Mouse (Mus musculus): Measurements from ENCODE around the gene Sfta2. TPM values are rescaled to one million over a fixed set of nuclear protein-coding genes. Genes with fewer than 3 reads are reported as not detected.

The Sfta2 gene
- not detected for total RNA-seq (2021)
- long read RNA-seq, experiment 1, result 0 reads
- long read RNA-seq, experiment 2, result 0 reads

DNA sequence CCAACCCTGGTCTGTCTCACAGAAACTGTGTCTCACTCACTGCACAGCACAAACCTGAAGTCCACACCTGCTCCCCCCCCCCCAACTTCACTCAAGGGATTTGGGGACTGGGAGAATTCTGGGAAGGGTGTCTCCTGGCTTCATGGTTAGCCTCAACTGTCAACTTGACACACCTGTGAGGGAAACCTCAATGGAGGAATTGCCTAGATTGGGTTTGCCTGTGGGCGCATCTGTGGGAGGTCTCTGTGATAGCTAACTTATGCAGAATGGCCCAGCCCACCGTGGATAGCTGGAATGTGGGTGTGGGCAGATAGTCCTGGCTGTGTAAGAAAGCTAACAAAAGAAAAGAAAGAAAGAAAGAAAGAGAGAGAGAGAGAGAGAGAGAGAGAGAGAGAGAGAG is at the start of gene Sfta2:
TSS of gene Sfta2 (plus strand) at position 301 of the 400 bp plus-strand sequence.
- no peak for DNase-seq

DNA sequence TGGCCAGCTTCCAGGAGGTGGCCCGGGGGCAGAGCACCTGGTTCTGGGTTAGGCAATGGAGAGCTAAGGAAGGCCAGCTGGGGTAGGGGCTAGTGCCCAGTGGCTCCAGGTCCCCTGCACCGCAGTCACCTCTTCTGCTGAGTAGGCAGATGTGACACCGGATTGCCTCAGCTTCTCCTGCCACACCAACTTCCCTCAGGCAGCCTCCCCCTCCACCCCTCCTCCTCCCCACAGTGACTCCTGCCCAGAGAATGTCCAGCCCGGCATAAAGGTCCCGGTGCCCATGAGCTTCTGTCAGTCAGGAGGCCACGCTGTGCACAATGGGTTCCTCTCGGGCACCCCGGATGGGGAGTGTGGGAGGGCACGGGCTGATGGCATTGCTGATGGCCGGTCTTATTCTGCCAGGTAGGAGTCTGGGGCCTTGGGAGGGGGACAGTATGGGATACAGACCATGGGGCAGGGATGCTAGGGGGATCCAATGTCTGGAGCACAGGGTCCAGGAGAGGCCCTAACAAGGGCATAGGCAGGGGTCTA is 49.4 kb upstream of the Sfta2 start, which contains the start of gene Cdsn:
TSS of gene Cdsn (plus strand) at position 248 of the 534 bp plus-strand sequence.
- no peak for DNase-seq

DNA sequence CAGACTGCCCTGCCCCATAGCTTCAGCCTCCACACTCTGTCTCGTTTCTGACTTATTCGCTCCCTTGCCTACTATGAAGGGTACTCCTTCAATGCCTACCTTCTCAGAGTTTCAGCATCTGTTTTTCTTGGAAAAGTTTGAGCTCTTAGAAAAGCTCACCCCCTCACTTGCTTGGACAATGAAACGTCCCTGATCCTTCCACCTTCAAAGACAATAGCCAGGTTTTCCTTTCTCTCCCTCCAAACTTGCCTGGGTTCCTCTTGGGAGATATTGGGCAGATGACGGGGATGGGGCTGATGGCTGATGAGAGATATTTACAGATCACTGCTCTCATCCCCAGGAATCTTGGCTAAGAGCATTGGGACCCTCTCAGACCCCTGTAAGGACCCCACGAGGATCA is 47.0 kb upstream of the Sfta2 start:
- no peak for DNase-seq

DNA sequence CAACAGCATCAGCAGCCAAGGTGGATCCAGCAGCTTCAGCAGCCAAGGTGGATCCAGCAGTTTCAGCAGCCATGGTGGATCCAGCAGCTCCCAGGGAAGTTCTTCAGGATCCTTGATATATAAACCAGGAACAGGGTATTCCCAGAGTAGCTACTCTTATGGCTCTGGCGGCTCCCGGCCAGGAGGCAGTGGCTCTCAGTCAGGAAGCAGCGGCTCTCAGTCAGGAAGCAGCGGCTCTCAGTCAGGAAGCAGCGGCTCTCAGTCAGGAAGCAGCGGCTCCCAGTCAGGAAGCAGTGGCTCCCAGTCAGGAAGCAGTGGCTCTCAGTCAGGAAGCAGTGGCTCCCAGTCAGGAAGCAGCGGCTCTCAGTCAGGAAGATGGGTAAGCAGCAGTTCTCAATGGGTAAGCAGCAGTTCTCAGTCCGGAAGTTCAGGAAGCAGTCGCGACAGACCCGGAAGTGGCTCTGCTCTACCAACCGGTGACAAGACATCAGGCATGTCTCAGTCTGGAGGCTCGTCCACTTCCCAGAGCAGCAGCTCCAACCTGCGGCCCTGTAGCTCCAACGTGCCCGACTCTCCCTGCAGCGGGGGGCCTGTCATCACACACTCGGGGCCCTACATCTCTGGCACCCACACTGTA is 46.5 kb upstream of the Sfta2 start:
- DNase-seq, result no peak

DNA sequence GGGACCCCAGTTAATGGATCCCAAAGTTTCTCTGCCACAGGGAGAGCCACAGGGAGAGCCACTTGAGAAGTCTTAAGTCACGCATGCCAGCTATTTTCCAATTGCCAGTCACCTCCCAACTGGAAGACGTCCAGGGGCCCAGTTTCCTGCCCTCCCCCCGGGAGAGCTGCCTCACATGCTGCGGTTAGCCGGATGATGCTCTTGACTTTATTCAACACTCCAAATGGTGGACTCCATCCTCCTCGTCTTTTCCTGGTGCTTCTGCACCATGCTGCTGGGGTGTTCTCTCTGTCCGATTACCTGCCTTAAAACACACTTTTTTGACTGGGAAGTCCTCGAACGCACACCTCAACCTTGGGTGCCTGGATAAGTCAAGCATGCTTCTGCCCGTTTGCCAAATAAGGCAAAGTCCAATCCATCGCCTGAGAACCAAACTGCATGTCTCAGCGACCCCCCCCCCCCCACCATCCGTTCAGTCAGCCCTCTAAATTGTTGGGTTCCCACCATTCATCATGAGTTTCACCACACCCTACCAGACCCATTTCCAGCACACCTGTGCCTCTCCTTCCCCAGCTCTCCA is 45.1 kb upstream of the Sfta2 start:
- DNase-seq, result no peak

DNA sequence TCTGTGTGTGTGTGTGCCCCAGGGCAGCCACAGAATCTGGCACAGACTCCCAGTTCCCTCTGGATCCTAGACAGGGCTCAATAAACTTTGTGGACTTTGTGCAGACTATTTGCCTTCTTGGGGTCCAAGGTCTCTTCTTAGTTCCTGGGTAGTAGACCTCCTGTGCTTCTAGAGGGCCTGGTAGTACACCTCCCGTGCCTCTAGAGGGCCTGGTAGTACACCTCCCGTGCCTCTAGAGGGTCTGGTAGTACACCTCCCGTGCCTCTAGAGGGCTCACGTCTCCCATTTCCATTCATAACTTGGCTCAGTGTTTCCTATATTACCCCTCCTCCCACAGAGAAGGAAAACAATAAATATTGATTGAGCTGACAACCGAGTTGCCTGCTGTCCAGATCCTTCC is 44.5 kb upstream of the Sfta2 start:
- no peak for DNase-seq

DNA sequence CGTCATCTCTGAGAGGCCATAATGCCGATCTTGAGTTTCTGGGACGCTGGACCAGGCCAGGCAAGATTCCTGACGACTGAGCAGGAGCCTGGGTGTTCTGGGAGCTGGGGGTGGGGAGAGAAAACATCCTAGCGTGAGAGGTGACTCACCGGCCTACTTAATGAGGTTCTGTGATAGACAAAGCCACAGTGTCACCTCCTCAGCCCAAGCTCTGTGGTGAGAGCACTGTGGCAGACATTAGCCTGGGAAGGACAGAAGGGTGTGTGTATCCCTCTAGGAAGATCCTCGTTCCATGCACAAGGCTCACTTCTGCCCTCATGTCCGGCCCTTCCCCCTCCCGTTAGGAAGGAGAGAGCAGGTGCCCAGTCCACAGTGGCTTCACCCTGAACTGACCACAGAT is 44.0 kb upstream of the Sfta2 start:
- no peak for DNase-seq

DNA sequence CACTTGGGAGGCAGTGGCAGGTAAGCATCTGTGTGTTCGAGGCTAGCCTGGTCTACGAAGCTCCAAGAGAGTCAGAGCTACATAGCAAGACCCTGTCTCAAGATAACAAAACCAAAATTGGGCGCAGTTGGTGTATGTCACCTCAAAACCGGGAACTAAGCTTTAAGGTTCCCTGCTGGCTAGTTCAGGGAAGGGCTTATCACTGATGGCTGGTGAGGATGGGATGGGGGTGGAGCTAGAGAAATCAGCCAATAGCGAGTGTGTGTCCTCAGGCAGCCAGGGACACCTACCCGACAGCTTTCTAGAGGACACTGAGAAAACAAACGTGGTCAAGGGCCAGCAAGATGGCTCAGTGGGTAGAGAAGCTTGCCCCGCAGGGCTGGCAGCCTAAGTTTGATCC is 43.1 kb upstream of the Sfta2 start:
- DNase-seq, result no peak

DNA sequence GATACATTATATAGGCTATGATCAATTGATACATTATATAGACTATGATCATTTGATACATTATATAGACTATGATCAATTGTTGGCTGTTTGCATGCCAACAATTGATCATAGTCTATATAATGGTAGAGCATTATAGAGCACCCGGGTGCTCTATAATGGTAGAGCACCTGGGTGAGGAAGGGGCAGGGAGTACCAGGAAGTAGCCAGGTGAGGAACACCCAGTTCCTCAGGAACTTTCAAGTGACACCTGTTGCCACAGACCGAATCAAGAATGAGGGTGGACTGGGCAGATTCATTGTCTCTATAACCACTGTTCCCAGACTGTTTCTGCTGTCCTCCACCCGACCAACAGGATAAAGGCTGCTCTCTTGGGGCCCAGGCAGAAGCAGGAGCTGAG is 34.2 kb upstream of the Sfta2 start, which contains the start of gene 2300002M23Rik:
TSS of gene 2300002M23Rik (plus strand) at position 301 of the 400 bp plus-strand sequence.
- DNase-seq, result no peak

DNA sequence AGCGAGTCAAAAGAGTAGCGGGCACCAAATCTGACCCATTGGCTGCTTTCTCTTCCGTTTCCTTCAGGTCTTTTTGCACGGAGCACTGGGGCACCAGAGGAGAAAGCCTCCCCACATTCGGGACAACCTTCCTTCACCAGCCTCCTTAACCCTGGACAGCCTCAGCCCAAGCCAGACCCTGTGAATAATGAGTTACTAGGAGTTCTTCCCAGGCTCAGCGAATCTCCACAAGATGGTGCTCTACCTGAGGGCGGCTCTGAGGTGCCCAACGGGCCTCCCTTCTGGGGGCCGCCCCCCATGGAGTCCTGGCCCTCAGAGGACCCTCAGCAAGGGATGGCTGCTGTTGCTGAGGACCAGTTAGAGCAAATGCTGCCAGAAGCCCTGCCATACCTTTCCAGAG is 33.6 kb upstream of the Sfta2 start:
- no peak for DNase-seq

DNA sequence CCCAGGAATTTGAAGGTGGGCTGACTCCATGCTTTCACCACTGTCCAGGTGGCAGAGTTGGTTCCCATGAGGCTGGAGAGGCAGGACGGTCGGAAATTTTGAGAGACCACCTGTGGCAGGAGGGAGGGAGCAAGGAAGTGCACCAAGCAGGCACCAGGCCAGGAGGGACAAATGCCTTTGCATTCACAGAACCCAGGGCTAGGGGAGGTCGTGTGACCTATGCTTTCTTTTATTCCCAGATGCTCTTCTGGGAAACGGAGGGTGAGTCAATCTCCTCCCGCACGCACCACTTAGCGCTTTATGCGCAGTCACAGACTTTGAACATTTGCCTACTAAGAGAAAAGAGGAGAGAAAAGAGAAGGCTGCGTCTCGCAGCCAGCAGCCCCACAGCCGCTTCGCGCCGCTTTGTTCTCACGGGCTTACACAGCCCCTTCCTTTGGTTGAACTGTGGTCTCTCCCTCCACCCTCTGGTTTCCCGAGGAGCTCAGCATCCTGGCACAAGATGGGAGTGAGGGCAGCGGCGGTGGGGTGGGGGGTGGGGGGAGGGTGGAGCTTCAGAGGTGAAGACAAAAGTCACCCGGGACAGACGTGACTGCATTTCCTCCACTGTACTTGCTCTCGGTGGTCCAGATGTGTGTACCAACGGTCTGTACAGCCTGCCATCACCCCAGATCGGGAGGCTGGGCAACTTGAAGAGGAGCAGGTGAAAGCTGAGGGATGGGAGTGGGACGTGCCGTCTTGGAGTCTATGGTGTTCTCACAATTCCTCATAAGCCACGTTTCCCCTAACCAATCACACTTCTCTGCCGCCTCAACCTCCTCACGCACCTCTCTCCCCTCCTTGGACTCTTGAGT is 32.0 kb upstream of the Sfta2 start:
- DNase-seq, result no peak

DNA sequence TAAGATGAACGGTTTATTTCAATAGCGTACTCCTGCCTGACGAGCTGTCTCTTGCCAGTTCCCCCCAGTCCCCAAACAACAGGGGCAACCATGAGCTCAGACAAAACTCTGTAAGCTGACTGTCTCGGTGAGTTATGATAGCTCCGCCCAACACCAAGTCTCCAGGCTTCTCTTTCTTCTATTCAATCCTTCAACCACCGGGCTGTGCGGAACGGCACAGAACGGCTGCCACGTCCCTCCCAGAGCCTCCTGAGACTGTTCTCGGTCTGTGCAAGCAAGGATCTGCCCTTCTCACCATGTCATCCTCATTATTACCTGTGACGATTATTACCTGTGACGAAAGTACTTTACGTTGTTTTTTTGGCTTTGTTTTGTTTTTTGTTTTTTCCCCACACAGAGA is 30.5 kb upstream of the Sfta2 start:
- no peak for DNase-seq

DNA sequence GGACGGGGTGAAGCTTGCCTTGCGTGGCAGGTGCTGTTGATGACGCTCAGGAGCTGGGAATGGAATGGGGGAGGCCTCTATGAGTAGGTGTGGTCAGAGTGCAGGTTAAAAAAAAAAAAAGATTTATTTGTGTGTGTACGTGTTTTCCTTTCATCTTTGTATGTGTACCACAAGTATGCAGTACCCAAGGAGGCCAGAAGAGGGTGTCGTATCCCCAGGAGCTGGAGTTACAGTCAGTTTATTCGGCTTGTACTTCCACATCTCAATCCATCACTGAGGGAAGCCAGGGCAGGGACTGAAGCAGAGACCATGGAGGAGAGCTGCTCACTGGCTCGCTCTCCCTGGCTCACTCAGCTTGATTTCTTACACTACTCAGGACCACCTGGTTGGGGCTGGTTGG is 29.9 kb upstream of the Sfta2 start:
- DNase-seq, result no peak

DNA sequence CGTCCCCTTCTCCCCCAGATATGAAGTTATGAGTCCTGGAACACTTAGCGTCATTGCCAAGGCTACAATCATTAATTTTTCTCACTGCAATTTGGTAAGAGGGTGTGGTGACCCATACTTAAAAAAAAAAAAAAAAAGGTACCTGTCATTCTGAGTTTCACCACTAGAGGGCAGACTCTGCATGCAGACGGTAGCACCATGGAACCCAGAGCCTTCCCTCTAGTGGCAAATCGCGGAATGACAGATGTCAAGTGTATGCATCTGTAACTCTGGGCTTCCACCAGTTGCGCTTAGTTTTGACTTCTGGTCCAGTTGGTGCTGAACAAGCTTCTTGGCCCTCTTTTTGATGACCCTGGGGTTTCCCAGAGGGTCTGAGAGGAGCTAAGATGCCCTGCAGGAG is 23.1 kb upstream of the Sfta2 start:
- peak; percentile 84 for DNase-seq

DNA sequence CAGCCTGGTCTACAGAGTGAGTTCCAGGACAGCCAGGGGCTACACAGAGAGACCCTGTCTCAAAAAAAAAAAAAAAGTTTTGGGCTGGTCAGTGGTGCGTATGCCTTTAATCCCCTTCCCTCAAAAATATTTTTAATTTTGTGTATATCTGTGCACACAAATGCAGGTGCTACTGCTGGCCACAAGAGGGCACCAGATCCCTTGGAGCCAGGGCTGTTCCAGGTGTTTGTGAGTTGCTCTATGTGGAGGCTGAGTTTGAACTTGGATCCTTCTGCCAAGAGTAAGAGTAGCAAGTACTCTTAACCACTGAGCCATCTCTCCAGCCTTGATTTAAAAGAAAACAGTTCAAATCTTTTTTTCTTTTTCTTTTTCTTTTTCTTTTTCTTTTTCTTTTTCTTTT is 18.4 kb upstream of the Sfta2 start:
- no peak for DNase-seq

DNA sequence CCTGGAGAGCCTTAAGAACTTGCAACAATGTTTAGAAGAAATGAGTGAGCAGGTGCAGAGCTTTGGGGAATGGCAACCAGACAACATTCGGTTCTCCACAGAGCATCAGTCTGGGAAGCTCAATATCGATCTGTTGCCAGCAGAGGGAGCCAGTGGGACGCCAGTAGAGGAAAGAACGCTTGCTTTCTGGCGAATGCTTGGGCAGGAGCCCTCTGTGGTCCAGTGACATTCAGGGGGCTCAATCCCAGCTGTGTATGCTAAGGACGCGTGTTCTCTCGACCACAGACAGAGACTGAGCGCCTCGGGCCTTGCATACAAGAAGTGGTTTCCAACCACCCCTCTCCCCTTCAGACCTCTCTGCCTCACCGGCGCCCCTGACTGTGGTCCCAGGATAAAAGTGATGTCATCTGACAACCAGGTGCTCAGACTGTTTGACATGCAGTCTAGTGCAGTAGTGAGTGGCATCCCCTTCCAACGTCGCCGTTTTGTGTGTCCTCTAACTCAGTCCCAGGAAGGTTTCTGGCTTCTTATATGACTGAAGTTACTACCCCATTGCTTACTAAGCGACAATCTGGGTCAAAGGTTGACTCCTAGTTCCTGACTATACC is 16.9 kb upstream of the Sfta2 start:
- DNase-seq, result peak; percentile 82

DNA sequence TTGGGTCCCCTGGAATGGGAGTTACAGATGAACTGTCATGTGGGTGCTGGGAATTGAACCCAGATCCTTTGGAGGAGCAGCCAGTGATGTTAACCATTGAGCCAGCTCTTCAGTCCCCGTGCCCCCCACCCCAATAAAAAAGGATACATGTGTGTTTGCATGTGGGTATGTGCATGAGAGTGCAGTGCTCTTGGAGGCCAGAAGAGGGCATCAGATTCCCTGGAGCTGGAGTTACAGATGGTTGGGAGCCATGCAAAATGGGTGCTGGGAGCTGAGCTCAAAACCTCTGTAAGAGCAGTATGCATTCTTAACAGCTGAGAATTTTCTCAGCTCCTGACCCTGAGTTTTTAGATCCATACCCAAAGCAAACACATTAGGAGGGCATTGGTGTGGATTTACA is 14.1 kb upstream of the Sfta2 start:
- no peak for DNase-seq

DNA sequence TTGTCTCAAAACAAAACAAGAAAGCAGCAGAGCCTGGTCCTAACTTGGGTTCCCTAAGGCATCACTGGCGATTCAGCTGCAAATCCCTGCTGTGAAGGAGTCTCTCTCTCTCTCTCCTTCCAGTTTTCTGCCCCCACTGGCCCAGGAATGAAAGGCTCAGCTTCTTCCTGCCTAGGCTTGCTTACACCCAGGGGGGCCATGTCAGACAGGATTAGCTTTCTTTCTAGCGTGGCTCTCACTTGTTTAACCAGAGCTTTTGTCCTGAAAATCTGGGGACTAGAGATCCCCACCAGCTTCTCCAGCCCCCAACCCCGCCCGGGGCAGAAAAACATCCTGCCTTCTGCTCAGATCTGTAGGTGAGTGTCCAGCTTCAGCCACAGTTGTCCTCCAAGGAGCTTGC is 13.0 kb upstream of the Sfta2 start:
- DNase-seq, result no peak

DNA sequence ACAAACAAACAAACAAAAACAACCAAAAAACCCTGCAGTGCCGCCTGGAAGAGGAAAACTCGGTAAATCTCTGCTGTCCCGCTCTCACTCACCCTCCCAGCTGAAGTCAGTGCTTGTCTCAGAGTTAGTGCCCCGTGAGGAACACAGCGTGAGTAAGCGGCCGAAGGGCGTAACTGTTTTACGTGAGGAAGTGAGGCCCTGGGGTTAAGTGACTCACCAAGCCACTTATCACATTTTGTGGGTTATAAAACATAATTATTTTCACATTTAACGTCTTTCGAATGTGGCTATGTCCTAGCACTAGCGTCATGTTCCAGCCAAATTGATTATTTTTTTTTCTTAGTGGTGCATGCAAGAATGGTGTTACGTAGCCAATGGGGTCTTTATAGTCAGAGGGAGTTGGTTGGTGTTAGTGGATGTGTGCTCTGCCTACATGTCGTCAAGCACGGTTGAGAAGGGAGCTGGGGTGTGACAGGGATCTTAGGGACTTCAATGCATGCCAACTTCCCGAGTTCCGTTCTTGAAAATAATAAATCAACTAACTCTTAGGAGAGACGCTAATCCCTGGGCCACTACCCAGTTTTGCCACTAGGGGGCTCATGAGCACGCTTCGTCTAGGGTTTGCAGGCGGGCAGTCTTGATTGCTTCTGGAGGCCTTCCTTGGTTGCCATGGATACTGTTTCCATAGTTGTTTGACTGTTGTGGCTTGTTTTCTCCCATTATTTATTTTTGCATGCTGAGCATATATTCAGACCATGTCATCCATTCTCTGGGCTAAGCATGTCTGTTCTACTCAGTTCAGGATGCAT is 10.7 kb upstream of the Sfta2 start:
- DNase-seq, result peak; percentile 84

DNA sequence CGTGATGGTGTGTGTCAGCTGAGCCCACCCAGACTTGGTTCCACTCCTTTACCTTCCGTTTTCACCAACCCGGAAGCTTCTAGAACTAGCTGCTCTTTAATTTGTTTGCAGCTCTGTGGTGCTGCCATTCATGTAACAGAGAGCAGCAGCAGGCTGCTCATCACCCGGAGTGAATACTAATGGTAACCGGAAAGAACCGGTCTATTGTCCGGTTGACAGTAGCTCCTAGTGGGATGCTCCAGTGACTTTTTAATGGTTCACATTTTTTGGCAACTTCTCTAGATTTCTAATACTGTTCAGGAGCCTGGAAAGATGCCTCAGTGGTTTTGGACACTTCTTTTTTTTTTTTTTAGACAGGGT is 10.2 kb upstream of the Sfta2 start:
- DNase-seq, result no peak

DNA sequence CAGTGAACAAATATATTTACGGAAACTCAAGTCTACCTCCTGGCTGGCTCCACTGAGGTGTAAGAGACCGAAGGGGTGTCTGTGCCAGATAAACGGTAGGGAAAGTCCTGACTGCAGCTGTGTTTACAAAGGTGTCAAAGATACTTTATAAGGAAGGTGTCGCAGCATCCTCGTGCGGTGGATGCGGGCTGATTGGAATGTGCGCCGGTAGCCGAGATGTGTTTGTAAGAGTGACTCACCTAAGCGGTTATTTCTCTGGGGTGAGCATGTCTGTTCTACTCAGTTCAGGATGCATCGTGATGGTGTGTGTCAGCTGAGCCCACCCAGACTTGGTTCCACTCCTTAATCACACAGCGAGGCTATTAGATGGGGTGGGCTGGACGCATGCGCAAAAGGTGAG is 9.6 kb upstream of the Sfta2 start:
- no peak for DNase-seq

DNA sequence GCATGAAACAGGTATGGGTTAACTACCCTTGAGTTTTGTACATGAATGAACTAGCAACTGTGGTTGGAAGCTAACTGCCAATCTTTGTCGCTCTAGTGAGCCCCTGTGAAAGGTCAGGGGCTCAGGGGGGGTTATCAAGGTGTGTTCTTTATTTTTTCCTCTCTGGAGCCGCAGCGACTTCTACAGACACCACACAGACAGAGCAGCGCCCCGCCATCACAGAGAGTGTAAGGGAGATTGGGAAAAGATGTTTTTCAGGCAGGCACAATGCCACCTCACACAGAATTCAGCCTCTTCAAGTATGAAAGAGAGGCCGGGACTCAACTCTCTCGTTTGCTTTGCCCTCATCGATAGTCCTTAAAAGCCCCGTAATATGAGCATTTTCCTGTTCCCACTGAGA is 9.2 kb upstream of the Sfta2 start:
- DNase-seq, result no peak

Measured in gastrocnemius, postnatal 10 days (tissue).